Mouse (Mus musculus) left cerebral cortex, adult 8-10 months (tissue): ENCODE results near the gene Chd3. TPM values are rescaled to one million over a fixed set of nuclear protein-coding genes. Genes with fewer than 3 reads are reported as not detected.

ENCODE experiments used
- DNase-seq, 2 experiments: peaks; one replicate each; pipeline ENCODE4 v3.0.0; 2022; ENCODE audit warnings: low spot score in 2 of 2
- total RNA-seq, 4 experiments: library from RNA; stranded (reverse); gene quantifications; 2 replicates each; pipeline ENCODE4 v1.2.4; 2022

The Chd3 gene
- total RNA-seq, 4 experiments from 2014 or later, result 370 to 420 (median 387) TPM

DNA sequence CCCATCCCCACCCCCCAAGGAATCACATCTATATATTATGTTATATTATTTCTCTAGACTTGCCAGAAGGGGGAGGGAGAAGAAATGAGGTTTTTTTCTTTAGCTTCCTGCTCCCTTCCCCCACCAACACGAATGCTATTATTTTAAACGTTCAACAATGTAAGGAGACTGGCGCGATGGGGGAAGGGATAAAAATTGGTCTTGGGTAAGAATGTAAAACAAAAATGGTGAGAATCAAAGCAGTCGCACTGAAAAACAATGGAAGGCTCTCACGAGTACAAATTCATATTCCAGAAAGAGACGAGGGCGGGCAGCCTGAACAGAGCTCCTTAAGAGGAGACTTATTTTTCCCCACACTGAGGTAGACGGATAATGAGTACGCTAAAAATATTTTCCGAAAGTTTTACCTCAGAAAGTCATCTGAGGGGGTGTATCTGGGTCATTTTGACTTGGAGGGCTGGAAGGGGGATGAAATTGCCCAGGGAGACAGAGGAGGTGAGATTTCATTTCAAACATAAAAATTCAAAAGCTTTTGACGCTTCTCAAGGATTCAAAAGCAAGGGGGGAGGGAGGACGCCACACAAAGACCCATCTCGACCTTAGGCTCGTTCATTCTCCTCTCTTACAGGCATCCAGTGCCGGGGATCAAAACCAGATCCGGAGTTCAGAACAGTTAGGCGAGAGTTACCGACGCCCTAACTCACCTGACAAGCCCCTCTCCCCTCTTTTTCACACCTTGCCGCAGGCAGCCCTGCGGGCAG, 2.2 kb downstream of the Chd3 start:
- DNase-seq, result no peak

DNA sequence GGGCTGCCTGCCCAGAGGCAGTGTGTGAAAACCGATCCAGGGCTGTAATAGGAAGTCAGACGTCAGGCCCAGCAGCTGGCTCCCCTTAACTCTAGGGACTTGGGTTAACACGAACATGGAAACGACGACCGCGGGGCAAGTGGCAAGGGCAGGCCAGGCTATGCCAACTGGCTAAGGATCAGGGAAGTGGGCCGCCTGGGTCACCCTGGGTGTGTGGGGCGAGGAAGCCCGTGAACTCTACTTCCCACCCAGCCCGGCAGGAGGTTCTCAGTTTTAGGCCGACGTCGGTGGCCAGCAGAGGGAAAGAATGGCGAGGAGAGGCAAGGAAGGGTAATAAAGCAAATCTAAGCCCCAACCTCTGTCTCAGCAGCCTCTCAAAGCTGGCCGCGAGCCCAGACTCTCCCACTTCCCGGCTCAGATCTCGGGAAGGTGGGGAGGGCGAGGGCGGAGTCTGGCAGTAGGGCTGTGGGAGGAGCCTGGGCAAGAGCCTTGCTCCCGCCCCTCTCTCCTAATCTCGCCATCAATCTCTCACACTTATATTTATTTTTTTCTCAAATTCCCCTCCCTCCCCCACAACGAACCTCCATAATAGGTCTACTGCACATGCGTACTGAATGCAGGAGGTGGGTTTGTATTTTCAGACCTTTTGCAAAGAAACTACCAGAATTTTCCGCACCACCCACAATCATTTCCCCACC, 2.9 kb downstream of the Chd3 start:
- peak; percentile 79 to 95 for DNase-seq

DNA sequence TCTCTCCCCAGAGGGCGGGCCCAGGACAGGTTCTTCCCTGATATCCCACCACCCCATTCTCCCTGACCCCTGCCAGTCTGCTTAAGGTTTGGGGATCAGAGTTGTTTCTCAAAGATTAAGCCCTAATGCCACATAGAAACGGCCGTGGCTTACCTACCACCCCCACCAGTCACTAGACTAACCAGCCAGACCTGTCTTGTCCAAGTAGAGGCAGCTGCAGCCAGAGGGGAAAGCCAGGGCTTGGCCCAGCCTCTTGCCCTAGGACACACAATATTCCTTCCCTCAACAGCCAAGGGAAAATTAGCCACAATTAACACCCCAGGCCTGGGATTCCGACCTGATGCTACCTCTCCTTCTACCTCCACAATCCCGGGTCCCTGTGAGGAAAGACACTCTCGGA, 3.5 kb downstream of the Chd3 start:
- DNase-seq, result no peak

DNA sequence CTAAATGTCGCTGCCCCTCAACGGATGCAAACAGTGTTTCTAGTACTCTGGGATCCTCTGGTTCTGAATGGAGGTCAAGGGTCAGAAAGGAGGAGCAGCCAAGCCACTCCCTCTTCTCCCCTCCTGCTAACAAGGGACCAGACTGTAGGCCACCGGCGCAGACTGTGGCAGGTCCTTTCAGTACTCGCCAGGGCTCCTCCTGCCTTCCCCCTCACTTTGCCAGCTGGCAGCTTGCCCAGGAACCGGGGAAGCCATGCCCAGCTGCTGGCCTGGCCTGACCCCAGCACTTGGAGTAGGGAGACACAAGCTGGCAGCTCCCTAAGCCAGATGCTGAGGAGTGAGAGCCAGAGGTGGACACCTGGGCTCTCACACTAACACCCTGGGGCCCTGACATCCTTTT, 4.3 kb downstream of the Chd3 start:
- peak; percentile 79 to 92 for DNase-seq

DNA sequence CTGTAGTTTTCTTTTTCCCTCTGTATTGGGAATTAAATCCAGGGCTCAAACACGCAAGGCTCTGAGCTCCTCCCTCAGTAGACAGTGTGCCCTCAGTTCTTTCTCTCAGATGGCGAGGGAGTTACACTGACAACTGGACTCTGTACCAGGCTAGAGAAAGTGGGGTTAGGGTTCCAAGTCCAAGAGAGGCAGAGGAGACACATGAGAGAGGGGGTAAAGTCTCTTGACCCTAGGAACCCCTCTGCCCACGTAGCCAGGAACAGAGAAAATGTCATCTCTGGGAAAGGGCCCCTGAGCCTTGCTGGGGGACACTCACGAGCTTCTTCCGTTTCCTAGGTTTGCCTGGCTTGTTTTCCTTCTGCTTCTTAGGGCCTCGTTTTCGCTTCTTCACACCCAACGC, 4.8 kb downstream of the Chd3 start:
- no peak for DNase-seq

DNA sequence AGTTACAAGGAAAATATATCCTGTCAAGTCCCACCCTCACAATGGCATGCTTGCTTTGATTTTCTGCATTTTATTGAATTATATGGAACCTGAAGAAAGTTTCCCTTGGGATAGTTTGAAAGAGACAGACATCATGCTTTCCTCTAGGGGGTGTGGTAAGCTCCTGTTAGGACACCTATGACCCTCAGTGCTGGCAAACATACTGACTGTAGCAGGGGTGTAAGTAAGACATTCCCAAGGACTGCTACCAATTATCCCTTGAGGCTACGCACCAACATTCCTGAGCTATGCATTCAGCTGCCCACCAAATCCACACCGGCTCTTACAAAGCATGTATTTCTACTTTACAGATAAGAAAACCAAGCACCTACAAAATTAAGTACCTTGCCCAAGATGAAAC, 6.7 kb downstream of the Chd3 start:
- no peak for DNase-seq

DNA sequence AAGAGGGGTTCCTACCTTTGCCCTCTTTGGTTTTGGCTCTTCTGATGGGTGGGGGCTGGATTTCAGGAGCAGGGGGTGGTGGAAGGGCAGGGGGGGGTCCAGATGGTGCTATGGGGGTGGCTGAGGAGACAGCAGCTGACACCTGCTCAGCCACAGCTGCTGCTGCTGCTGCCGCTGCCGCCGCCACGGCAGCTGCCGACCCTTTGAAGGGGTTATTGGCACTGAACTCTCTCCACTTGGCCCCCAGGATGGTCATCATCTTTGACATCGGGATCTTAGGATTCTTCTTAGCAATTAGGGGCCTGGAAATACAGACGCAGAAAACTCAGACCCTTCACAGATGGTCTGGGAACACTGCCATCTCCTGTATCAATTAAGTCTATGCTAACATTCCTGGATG, 7.2 kb downstream of the Chd3 start:
- DNase-seq, result no peak

DNA sequence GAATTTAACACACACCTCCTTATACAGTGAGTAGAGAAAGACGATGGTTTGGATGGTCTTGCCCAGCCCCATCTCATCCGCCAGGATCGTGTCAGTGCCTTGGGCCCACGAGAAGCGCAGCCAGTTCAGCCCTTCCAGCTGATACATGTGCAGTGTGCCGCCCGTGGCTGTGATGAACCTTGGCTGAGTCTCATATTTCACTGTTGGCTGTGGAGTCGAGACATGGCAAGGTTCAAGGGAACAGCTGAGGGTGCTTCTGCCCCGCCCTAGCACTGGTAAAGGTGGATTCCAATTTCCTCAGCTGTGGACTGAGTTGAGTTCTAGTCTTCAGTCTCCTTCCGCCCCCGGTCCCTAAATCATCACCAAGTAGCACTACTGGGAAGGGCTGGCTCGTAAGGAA, 11.5 kb downstream of the Chd3 start:
- DNase-seq, result no peak

DNA sequence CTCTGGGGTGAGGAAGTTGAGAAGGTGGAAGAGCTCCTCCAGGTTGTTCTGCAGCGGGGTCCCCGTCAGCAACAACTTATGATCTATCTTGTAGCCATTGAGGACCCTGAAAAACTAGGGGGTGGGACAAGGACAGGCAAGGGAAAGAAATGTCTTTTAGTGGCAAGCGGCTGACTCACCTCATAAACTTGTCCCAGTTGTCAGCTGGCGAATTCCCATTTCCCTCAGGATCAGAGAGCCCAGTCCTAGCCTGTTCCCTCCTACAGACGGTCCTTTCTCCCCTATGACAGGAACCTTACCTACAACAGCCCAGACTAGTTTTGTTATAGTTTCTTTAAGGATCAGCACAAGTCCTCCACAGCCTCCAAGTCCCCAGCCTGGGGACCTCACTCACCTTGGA, 12.7 kb downstream of the Chd3 start:
- no peak for DNase-seq

DNA sequence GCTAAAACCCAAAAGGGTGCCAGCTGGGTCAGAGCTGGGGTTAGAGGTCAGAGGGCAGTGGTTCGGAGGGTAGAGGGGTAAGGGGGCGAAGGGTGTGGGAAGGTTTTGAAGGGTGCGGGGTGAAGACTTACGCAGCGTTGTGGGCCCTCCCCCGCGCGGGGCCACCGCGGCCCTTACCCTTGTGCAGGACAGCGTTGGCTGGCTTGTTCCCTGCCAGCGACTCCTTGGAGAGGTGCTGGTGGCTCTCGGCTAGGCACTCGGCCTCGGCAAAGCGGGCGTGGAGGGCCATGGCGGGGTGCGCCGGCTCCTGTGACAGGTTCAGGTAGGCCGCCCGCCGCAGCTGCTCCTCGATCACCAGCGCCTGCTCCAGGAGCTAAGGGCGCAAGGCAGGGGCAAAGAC, 22.8 kb downstream of the Chd3 start:
- DNase-seq, result no peak

DNA sequence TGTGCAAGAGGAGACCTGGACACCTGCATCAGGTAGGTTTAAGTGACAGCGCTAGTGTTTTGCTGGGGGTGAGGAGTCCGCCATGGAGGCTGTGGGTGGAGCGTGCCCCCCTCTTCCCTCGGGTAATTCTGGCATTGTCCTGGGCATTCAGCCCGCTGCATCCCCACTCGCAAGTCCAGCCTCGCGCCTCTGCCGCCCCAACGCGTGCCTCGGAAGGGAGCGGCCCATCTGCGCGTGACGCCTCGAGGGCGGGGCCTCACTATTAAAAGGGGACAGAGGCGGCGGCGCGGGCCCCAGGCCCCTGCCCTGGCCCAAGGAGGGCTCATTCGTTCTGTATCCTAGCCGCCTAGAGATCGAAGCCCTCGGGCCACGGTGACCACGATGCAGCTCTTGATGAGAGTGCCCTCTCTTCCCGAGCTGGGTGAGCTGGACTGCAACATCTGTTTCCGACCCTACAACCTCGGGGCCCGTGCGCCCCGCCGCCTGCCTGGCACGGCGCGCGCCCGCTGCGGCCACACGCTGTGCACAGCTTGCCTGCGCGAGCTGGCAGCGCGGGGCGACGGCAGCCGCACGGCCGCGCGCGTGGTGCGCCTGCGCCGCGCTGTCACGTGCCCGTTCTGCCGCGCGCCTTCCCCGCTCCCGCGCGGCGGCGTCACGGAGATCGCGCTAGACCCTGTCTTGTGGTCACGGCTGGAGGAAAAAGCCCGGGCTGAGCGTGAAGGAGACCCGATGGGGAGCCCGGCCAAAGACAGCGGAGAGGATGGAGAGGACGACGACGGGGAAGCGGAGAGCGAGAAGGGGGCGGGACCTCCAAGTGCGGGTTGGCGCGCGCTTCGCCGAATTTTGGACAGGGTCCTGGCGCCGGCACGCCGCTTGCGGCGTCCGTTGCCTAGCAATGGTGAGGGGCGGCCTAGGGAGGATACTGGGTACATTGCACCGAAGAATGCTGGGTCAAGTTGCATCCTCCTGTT, 28.8 kb downstream of the Chd3 start, which contains the start of gene Rnf227:
Rnf227 (plus strand) TSS at position 301 of the 971 bp plus-strand sequence.
- peak; percentile 71 to 73 for DNase-seq

DNA sequence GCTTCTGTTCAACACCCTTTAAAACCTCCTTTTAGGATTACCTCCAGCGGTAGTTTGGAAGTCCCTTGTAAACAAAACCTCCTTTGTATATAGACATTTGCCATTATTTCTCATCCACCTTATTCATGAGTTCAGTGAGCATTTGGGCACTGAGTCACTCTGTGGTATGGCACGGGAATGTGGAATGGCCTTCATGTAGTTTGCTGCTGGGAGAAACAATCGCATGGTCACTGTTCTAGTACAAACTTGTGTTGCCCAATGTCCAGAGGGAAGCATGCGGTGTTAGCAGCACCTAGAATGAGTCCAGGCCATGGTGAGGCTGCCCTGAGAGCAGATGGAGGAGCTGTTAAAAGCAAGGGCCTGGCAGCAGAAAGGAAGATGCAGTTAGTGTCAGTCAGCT, 34.4 kb downstream of the Chd3 start:
- no peak for DNase-seq

DNA sequence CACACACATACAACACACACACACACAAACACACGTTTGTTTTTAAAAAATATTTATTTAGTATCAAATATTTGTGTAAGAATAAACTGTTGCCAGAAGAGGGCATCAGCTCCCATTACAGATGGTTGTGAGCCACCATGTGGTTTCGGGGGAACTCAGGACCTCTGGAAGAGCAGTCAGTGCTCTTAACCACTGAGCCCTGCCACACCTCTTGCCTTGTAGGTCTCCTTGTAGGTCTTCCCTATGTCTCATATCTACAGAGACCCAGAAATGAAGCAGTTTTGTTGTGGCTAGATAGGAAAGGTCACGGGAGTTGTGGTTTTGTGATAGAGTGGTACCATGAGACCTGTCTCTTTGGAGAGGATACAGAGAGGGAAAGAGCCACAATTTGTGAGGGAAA, 35.3 kb downstream of the Chd3 start:
- no peak for DNase-seq

DNA sequence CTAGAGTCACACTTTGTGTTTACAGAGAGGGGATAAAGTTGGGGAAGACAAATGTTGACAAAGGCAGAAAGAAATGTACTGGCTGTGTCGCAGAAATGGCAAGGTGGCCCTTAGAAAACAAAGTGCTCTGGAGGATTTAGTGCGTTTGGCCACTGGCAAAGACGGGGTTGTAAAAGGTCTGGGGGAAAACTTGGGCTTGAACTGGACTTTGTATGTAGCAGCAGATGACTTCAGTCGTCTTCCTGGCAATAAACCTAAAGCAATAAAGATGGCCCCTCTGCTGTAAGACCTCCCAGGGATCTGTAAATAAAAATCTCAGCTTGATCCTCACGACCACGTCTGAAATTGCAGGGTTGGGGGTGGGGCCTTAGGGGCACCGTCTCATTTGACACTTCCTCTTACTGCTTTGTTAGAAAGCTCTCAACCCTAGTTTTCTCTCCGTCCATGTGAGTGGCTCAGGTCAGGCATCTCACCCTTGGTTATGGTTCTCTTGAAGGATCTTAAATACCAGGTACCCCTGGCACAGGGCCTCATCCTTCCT, 36.4 kb downstream of the Chd3 start:
- no peak for DNase-seq

DNA sequence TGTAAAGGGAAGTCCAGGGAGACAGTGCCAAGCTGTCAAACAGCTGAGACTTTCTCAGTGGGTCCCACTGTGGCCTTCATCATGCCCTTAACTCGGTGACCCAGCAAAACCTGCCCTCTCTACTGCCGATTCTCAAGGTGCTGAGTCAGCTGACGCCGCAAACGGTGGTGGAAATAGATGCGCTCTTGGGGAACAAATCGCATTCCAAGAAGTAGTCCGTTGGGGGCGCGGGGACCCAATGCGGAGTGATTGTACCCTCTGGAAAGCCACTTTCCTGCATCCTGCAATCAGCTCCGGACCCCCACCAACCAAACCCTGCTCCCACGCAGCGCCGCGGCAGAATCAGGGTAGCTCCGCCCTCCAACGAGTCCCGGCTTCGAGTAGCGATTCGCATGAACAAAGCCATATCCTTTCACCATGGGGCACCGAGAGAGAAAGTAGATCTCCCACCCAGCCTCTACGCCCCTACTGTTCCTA, 37.2 kb downstream of the Chd3 start:
- DNase-seq, result peak; percentile 71 to 74

DNA sequence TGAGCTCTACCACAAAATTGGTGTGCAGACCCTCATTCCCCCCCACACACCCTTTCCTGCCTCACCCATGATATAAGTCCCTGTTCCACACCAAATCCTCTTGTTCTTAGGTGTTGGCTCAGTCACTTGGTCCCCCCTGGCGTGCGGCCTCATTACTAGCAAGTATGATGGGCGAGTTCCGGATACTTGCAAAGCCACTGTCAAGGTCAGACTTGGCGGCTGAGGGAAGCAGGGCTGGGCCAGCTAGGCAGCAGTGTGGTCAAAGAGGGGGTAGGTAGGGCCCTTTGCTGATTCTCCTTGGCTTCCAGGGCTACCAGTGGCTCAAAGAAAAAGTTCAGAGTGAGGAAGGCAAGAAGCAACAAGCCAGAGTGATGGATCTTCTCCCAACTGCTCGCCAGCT, 38.1 kb downstream of the Chd3 start:
- no peak for DNase-seq

DNA sequence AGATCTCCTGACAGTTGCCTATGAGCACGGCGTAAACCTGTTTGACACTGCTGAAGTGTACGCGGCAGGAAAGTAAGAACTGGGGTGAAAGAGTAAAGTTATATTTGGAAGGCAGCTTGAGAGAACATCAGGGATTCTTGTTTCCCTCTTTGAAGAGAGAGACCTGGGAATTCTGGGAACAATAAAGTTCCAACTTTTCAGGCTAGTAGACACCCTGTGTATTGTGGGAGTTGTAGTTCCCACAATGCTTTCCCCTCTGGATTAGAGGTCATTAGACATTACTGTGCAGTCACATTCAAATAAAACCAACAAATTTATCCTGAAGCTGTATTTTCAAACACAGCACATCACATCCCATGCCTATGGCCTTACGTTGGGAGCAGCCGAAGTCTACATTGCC, 40.7 kb downstream of the Chd3 start:
- DNase-seq, result no peak

DNA sequence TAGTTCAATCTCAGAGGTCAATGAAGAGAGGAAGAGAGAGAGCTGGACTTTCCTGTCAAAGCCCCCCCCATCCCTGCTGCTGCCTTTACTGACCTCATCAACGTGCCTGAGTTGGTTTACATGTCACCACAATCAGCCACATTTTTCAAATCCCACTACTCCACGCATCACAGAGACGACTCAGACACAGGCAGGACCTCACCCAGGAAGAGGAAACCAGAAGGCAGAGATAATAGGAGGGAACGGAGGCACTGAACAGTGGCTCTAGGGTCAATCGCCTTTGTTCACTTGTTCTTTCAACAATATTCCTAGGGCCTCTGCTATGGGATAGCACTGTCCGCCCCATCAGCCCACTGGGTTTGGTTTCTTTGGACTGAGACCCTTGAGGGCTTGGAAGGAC, 41.6 kb downstream of the Chd3 start:
- DNase-seq, result no peak

DNA sequence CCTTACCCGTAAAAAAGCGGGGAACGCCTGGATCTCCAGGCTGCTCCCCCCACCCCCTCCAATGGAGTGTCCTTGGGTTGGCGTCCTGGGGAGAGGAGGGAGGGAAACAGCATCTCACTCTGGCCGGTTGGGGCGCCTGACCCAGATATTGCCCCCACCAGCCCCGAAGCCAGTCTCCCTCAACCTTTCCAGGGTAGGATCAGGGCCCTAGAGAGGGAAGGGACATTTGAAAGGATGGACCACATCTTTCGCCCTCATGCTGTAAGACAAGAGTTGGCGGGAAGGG, 42.1 kb downstream of the Chd3 start:
- no peak for DNase-seq

DNA sequence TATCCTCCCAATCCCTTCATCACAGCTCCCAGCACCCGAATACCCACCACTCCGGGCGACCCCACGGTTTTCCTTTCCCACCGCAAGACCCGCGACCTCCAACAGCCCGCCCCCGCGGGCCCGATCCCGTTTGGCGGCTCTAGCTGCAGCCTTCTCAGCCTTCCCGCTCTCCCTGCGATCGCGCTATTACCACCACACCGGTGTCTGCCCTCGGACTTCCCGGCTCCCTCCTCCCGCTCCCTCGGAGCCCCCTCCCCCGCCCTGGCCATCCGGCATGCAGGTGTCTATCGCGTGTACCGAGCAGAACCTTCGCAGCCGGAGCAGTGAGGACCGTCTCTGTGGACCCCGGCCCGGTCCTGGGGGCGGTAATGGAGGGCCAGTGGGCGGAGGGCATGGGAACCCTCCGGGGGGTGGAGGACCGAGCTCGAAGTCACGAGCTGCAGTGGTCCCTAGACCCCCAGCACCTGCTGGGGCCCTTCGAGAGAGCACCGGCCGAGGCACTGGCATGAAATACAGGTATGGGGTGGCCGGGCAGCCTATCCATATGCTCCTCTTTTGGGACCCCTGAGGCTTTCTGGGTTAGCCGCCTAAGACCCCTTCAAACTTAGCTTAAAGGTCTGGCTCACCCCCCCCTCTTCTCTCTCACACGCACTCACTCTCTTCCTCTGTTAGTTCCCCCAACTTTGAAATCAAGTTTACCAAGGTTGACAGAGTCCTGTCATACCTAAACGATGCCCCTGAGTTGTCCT, 42.6 kb downstream of the Chd3 start:
- DNase-seq, result no peak
